ENCODE assay signal across 17 mouse cellular contexts in genomic region chr7:121902757-121903411, GRCm38 (mm10). TPM values are rescaled to one million over a fixed set of nuclear protein-coding genes. Genes with fewer than 3 reads are reported as not detected.
A peak's percentile ranks its signal among the peaks of the same experiment; 100 is the strongest.
DNase-seq lines count a peak whose midpoint lies in the region; ATAC-seq and TF ChIP-seq lines count a peak whose summit lies in the region.
"Had no signal": no experiment of that assay in that cellular context is flagged by ENCODE, and none has a peak within 500 bp of the region (broad histone marks: within the 10 kb centered on the region; RNA-seq: fewer than 3 reads in every experiment).

No protein-coding gene starts in this region.

- 0 out of 2 replicates have a peak, but pooled peaks cover 6% of the 10 kb centered on the region for H3K27me3 ChIP-seq in heart, postnatal 0 days (ENCODE audit: control insufficient read depth, insufficient read depth, low read length)
- H3K27me3 ChIP-seq in heart, embryonic 10.5 days (ENCODE audit: insufficient read depth, poor library complexity, severe bottlenecking): peaks cover 18% of the 10 kb centered on the region
- no peaks in the 10 kb centered on the region for H3K27me3 ChIP-seq in liver, embryonic 11.5 days (replicated peaks; ENCODE audit: control insufficient read depth, insufficient read depth, low read length)
- H3K27me3 ChIP-seq in liver, embryonic 12.5 days (replicated peaks): peaks cover 17% of the 10 kb centered on the region
- H3K27me3 ChIP-seq: CH12.LX; midbrain, embryonic 15.5 days; neural tube, embryonic 12.5 days had no signal

- ATAC-seq in heart, postnatal 0 days (ENCODE audit: insufficient read depth, low read depth): peak; percentile 68
- ATAC-seq in liver, embryonic 11.5 days (replicated peaks; ENCODE audit: low FRiP score): peak; percentile 42; the same call in 1 of the 2 replicates
- no peak for ATAC-seq in liver, embryonic 12.5 days
- ATAC-seq: midbrain, embryonic 15.5 days had no signal

- no peak for TF ChIP-seq EP300 in heart, postnatal 0 days (IDR thresholded peaks at IDR 0.05; ENCODE audit: low read depth)

- no peak overlapping the region for H3K9ac ChIP-seq in heart, postnatal 0 days (replicated peaks; ENCODE audit: low read depth, low read length)
- no peak overlapping the region for H3K9ac ChIP-seq in liver, embryonic 11.5 days (ENCODE audit: low read depth, low read length)
- H3K9ac ChIP-seq in liver, embryonic 12.5 days: no peak overlapping the region
- H3K9ac ChIP-seq: midbrain, embryonic 15.5 days; neural tube, embryonic 12.5 days had no signal

- H3K36me3 ChIP-seq in heart, postnatal 0 days (replicated peaks; ENCODE audit: control insufficient read depth, insufficient read depth, low read length): no peaks in the 10 kb centered on the region
- no peaks in the 10 kb centered on the region for H3K36me3 ChIP-seq in heart, embryonic 10.5 days
- H3K36me3 ChIP-seq in liver, embryonic 11.5 days (ENCODE audit: control insufficient read depth, insufficient read depth, low read length): no peaks in the 10 kb centered on the region
- H3K36me3 ChIP-seq in liver, embryonic 12.5 days: no peaks in the 10 kb centered on the region
- H3K36me3 ChIP-seq: forebrain, embryonic 10.5 days; midbrain, embryonic 15.5 days; neural tube, embryonic 12.5 days had no signal

- H3K27ac ChIP-seq in heart, postnatal 0 days (ENCODE audit: low read depth): no peak overlapping the region
- H3K27ac ChIP-seq in heart, embryonic 10.5 days: no peak overlapping the region
- no peak overlapping the region for H3K27ac ChIP-seq in liver, embryonic 11.5 days (ENCODE audit: low read depth, low read length)
- H3K27ac ChIP-seq in liver, embryonic 12.5 days: no peak overlapping the region
- H3K27ac ChIP-seq: forebrain, embryonic 10.5 days; macrophage; midbrain, embryonic 15.5 days; neural tube, embryonic 12.5 days had no signal

- no peak overlapping the region for H3K4me3 ChIP-seq in heart, postnatal 0 days (ENCODE audit: low read depth, low read length)
- no peak overlapping the region for H3K4me3 ChIP-seq in heart, embryonic 10.5 days
- no peak overlapping the region for H3K4me3 ChIP-seq in liver, embryonic 11.5 days (ENCODE audit: low read depth, low read length)
- H3K4me3 ChIP-seq in liver, embryonic 12.5 days: no peak overlapping the region
- H3K4me3 ChIP-seq: forebrain, embryonic 10.5 days; midbrain, embryonic 15.5 days; neural tube, embryonic 12.5 days had no signal

- H3K4me2 ChIP-seq in heart, postnatal 0 days (ENCODE audit: low read depth, low read length): no peak overlapping the region
- no peak overlapping the region for H3K4me2 ChIP-seq in liver, embryonic 11.5 days
- no peak overlapping the region for H3K4me2 ChIP-seq in liver, embryonic 12.5 days
- H3K4me2 ChIP-seq: midbrain, embryonic 15.5 days; neural tube, embryonic 12.5 days had no signal

- peak; percentile 11 to 35 for DNase-seq in adrenal gland, adult (ENCODE audit: inconsistent age in 2 of 2, low spot score in 1 of 2)
- no peak for DNase-seq in adrenal gland, postnatal 36 days
- peak; percentile 18 for DNase-seq in heart, postnatal 0 days (ENCODE audit: low spot score)
- no peak for DNase-seq in heart, embryonic 10.5 days (ENCODE audit: low spot score)
- DNase-seq in liver, embryonic 11.5 days (ENCODE audit: low spot score): no peak
- DNase-seq in heart, postnatal 4 days: peak; percentile 40
- no peak for DNase-seq in thymus, adult 18-20 months
- DNase-seq: kidney, adult 18-20 months; right cerebral cortex, postnatal 4 days had no signal

- TF ChIP-seq CTCF in heart, postnatal 0 days (IDR thresholded peaks at IDR 0.05; ENCODE audit: low read depth): no peak

- no peaks in the 10 kb centered on the region for H3K9me3 ChIP-seq in heart, postnatal 0 days (replicated peaks; ENCODE audit: control insufficient read depth, low read length)
- H3K9me3 ChIP-seq in heart, embryonic 10.5 days: no peaks in the 10 kb centered on the region
- no peaks in the 10 kb centered on the region for H3K9me3 ChIP-seq in liver, embryonic 11.5 days (ENCODE audit: control insufficient read depth, low read length)
- H3K9me3 ChIP-seq in liver, embryonic 12.5 days (replicated peaks): no peaks in the 10 kb centered on the region
- H3K9me3 ChIP-seq: forebrain, embryonic 10.5 days; midbrain, embryonic 15.5 days had no signal

- H3K4me1 ChIP-seq in heart, postnatal 0 days (ENCODE audit: control insufficient read depth, insufficient read depth): peaks cover 19% of the 10 kb centered on the region; the same call in 1 of the 2 replicates
- peaks cover 12% of the 10 kb centered on the region for H3K4me1 ChIP-seq in heart, embryonic 10.5 days
- H3K4me1 ChIP-seq in liver, embryonic 11.5 days (replicated peaks; ENCODE audit: control insufficient read depth, insufficient read depth, low read length): no peaks in the 10 kb centered on the region
- no peaks in the 10 kb centered on the region for H3K4me1 ChIP-seq in liver, embryonic 12.5 days
- H3K4me1 ChIP-seq: neural tube, embryonic 12.5 days had no signal

- 26% methylated on average over 7 of the region's 8 CpGs for WGBS in heart, postnatal 0 days
- WGBS in heart, embryonic 10.5 days: 48% methylated on average over 8 of the region's 8 CpGs
- WGBS in liver, embryonic 11.5 days: 65% methylated on average over 8 of the region's 8 CpGs
- whole genome bisulfite sequencing in liver, embryonic 12.5 days (ENCODE audit: insufficient replicate concordance): 60% methylated on average over 8 of the region's 8 CpGs

RNA-seq across cellular contexts. Expression of gene Scnn1b, which starts 38.0 kb away (rescaled TPM):
- total RNA-seq in adrenal gland, postnatal 36 days (2021): under 1 TPM in 1 of 2 experiments, not detected in 1; 0.23 TPM
- not detected in 2 replicates for total RNA-seq in heart, postnatal 0 days (2014; rRNA removed; ENCODE audit: low replicate concordance)
- 0.05 and 0.10 TPM in 2 replicates for polyA plus RNA-seq in heart, postnatal 0 days (2015; fragmentation: Nextera tagmentation; extraction: Ambion mirVana)
- 0.30 TPM in 1 of 2 replicates, not detected in the other for polyA plus RNA-seq in heart, embryonic 10.5 days (2016; fragmentation: Nextera tagmentation; extraction: Ambion mirVana)
- polyA plus RNA-seq in liver, embryonic 11.5 days (2014; fragmentation: Nextera tagmentation; extraction: Ambion mirVana): 0.08 TPM in 1 of 2 replicates, not detected in the other
- 0.07 TPM in 1 of 2 replicates, not detected in the other for polyA plus RNA-seq in liver, embryonic 12.5 days (2016; fragmentation: Nextera tagmentation; extraction: Ambion mirVana)
- total RNA-seq in heart, postnatal 4 days (2021): under 1 TPM in 1 of 2 experiments, not detected in 1; 0.10 TPM
- total RNA-seq: liver, adult 2 months had no signal
- polyA plus RNA-seq: forebrain, embryonic 10.5 days; large intestine, adult 2 months; liver, adult 2 months; macrophage; neural tube, embryonic 12.5 days had no signal

Comparison
In these comparisons a context has a peak if more than half of its experiments do, and no peak if none do; other contexts are left out.
1. DNase-seq: peak in adrenal gland, adult (2 of 2), heart, postnatal 0 days (single experiment) and heart, postnatal 4 days (single experiment); none in adrenal gland, postnatal 36 days (0 of 2), heart, embryonic 10.5 days (single experiment), liver, embryonic 11.5 days (single experiment) and thymus, adult 18-20 months (0 of 2).